Mouse (Mus musculus) forebrain, embryonic 13.5 days (tissue): ENCODE results near the gene Gm2035. TPM values are rescaled to one million over a fixed set of nuclear protein-coding genes. Genes with fewer than 3 reads are reported as not detected.
"Not testable (repeated sequence)": the region's sequence is repeated elsewhere in the genome, so short reads cannot be mapped to it uniquely, and the experiment has no call there.

Source experiments
- ATAC-seq: fragments of 200-750 bp; cut with Nextera tagmentation; 2 replicates; pipeline ENCODE4 v1.8.0; 2017
- H3K27ac ChIP-seq: fragments of 300-500 bp; sonication (generic); 2 replicates; pipeline ENCODE4 v1.5.1; 2015; ENCODE audit warnings: inconsistent platforms, mild to moderate bottlenecking, moderate library complexity
- H3K27me3 ChIP-seq: fragments of 300-500 bp; sonication (generic); 2 replicates; pipeline ENCODE4 v1.6.1; 2015; ENCODE audit warnings: mild to moderate bottlenecking, inconsistent platforms
- H3K36me3 ChIP-seq: fragments of 300-500 bp; sonication (generic); 2 replicates; pipeline ENCODE4 v1.6.1; 2015; ENCODE audit warnings: mild to moderate bottlenecking, inconsistent platforms; ENCODE audit not compliant: poor library complexity, severe bottlenecking
- H3K4me1 ChIP-seq: fragments of 300-500 bp; sonication (generic); 2 replicates; pipeline ENCODE4 v1.6.1; 2015; ENCODE audit warnings: inconsistent platforms
- H3K4me2 ChIP-seq: fragments of 300-500 bp; sonication (generic); 2 replicates; pipeline ENCODE4 v1.6.1; 2015; ENCODE audit warnings: inconsistent platforms, mild to moderate bottlenecking, moderate library complexity
- H3K4me3 ChIP-seq: fragments of 300-500 bp; sonication (generic); 2 replicates; pipeline ENCODE4 v1.5.1; 2015; ENCODE audit warnings: mild to moderate bottlenecking, inconsistent platforms
- H3K9ac ChIP-seq: fragments of 300-500 bp; sonication (generic); 2 replicates; pipeline ENCODE4 v1.6.1; 2015; ENCODE audit warnings: mild to moderate bottlenecking, inconsistent platforms
- H3K9me3 ChIP-seq: fragments of 300-500 bp; sonication (generic); replicated peaks from 2 replicates; pipeline ENCODE4 v1.6.1; 2016; ENCODE audit warnings: inconsistent platforms
- WGBS: fragments of 180-500 bp; shearing (Covaris S2); methylation state at CpG from one replicate; pipeline ENCODE4 v1.1.7; 2015; 5-methylcytosine and 5-hydroxymethylcytosine counted together
- polyA plus RNA-seq: library from polyadenylated mRNA; unstranded; fragments of >200 nt; fragmentation: Nextera tagmentation; extraction: Ambion mirVana; gene quantifications from 2 replicates; pipeline ENCODE4 v1.2.1, GENCODE M21; 2015

Gm2035 gene
- polyA plus RNA-seq, result not detected in 2 replicates

GRCm38 (mm10) chr12:87919721-87920120, at the start of gene Gm2035:
TSS of gene Gm2035 (minus strand) at chr12:87919857.
- not testable (repeated sequence) for H3K4me3 ChIP-seq, ATAC-seq, H3K27me3 ChIP-seq, H3K27ac ChIP-seq, H3K4me2 ChIP-seq, H3K9ac ChIP-seq, H3K36me3 ChIP-seq, H3K4me1 ChIP-seq, H3K9me3 ChIP-seq
- WGBS, result 82% methylated on average over 2 of the region's 2 CpGs

DNA sequence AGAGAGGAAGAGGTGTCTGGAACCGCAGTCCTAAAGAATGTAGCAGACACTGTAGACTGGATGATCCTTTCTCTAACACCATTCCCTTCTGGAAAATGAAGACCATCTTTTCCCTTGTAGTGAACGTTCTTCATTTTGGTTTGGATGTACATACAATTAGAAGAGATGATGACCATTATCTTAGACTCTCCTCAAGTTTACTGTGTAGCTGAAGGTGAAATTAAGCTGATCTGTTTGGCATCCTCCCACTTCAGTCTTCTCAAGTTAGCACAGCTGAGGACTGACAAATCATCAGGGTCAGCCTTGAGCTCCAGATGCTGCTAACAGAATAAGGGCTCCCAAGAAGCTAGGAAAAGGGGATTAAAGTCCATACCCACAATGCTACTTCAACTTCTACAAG, 34.1 kb upstream of the Gm2035 start, which contains the start of gene Gm2042:
TSS of gene Gm2042 (plus strand) at position 301 of the 400 bp plus-strand sequence.
- H3K9ac ChIP-seq, H3K27ac ChIP-seq, H3K27me3 ChIP-seq, H3K9me3 ChIP-seq, ATAC-seq, H3K36me3 ChIP-seq, H3K4me2 ChIP-seq, H3K4me3 ChIP-seq, H3K4me1 ChIP-seq: not testable (repeated sequence)
- WGBS, result 92% methylated on average over 2 of the region's 2 CpGs

DNA sequence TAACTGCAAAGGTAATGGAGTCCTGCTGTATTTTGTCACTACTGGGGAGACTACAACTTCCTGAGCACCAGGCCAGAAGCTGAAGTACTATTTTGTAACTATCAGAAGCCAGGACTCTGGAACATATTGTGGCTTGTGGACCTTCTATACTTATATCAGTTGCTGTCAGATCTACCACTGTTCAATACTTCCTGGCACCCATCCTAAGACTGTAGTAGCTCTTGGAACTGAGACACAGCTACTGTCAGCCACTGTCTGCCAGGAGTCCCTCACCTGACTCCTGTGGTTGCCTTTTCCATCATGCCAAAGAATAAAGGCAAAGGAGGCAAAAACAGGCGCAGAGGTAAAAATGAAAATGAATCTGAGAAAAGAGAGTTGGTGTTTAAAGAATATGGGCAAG, 24.6 kb downstream of the Gm2035 start, which contains the start of gene Gm2022:
TSS of gene Gm2022 (plus strand) at position 301 of the 400 bp plus-strand sequence.
- ATAC-seq, H3K4me2 ChIP-seq, H3K4me3 ChIP-seq, H3K36me3 ChIP-seq, H3K9me3 ChIP-seq, H3K27ac ChIP-seq, H3K9ac ChIP-seq, H3K27me3 ChIP-seq, H3K4me1 ChIP-seq: not testable (repeated sequence)
- 86% methylated on average over 1 of the region's 1 CpGs for WGBS

DNA sequence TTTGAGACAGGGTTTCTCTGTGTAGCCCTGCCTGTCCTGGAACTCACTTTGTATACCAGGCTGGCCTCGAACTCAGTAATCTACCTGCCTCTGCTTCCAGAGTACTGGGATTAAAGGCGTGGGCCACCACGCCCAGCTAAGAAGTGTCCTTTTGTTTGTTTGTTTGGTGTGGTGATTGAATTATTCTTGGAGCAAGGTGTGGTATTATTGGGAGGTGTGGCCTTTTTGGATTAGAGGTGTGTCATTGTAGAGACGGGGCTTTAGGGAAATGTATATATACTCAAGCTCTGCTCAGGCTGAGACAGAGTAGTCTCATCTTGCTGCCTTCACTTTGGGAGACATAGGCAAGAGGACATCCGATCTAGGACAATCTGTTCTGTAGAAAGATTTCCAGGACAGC, 45.9 kb downstream of the Gm2035 start, which contains the start of gene Gm2016:
TSS of gene Gm2016 (plus strand) at position 301 of the 400 bp plus-strand sequence.
- H3K36me3 ChIP-seq, H3K4me3 ChIP-seq, H3K4me1 ChIP-seq, H3K27me3 ChIP-seq, H3K27ac ChIP-seq, ATAC-seq, H3K9ac ChIP-seq, H3K4me2 ChIP-seq, H3K9me3 ChIP-seq: not testable (repeated sequence)
- WGBS, result 89% methylated on average over 5 of the region's 5 CpGs

Other genes with a start within 250 kb of the Gm2035 start
- gene Gm21319, start 144.1 kb downstream of the Gm2035 start, polyA plus RNA-seq, result not detected in 2 replicates
- gene Gm21936, start 124.3 kb downstream of the Gm2035 start, polyA plus RNA-seq, result not detected in 2 replicates
- not detected in 2 replicates for gene BB287469, start 103.3 kb downstream of the Gm2035 start, polyA plus RNA-seq
- not detected in 2 replicates for gene Gm2001, start 77.5 kb downstream of the Gm2035 start, polyA plus RNA-seq
- not detected in 2 replicates for gene Gm2016, start 45.8 kb downstream of the Gm2035 start, polyA plus RNA-seq
- not detected in 2 replicates for gene Gm2022, start 24.5 kb downstream of the Gm2035 start, polyA plus RNA-seq
- not detected in 2 replicates for gene Gm2042, start 34.2 kb upstream of the Gm2035 start, polyA plus RNA-seq
- not detected in 2 replicates for gene Gm2075, start 92.0 kb upstream of the Gm2035 start, polyA plus RNA-seq
- not detected in 2 replicates for gene Gm6803, start 98.9 kb upstream of the Gm2035 start, polyA plus RNA-seq
- not detected in 2 replicates for gene Gm2056, start 107.1 kb upstream of the Gm2035 start, polyA plus RNA-seq
- not detected in 2 replicates for gene Gm16368, start 163.8 kb upstream of the Gm2035 start, polyA plus RNA-seq